Mouse (Mus musculus): Measurements from ENCODE around the gene Abcc5.

GRCm38 (mm10) chr16:20396851-20397250, 29.3 kb downstream of the Abcc5 start:
- no peak for TF ChIP-seq EP300 (IDR thresholded peaks at IDR 0.05; ENCODE audit: low read depth)
- TF ChIP-seq CTCF (IDR thresholded peaks at IDR 0.05; ENCODE audit: low read depth): no peak

Measured in liver, postnatal 0 days (tissue).